Mouse (Mus musculus): ENCODE data around the gene Retreg2. TPM values are rescaled to one million over a fixed set of nuclear protein-coding genes. Genes with fewer than 3 reads are reported as not detected.

The Retreg2 gene
- 25.1 TPM for polyA plus RNA-seq (2014; fragmentation: Illumina TruSeq; extraction: RNeasy Lipid Tissue Mini Kit (QIAGEN cat#74804); ENCODE audit: low read depth, low replicate concordance)

GRCm38 (mm10) chr1:75142301-75143261 lies at the start of gene Retreg2, which contains the start of gene Cnppd1:
Gene Retreg2 (plus strand): TSS chr1:75142778.
Gene Cnppd1 (minus strand): TSS chr1:75142711.

GRCm38 (mm10) chr1:75124346-75125321 lies 17.9 kb upstream of the Retreg2 start, which contains the start of gene Nhej1:
Gene Nhej1 (minus strand): TSS chr1:75125200.

GRCm38 (mm10) chr1:75133421-75134207 lies 9.0 kb upstream of the Retreg2 start, which contains the start of gene Slc23a3:
Gene Slc23a3 (minus strand): TSS chr1:75133890.

GRCm38 (mm10) chr1:75168472-75169464 lies 26.2 kb downstream of the Retreg2 start, which contains the start of gene Zfand2b:
Gene Zfand2b (plus strand): TSS chr1:75168646.

GRCm38 (mm10) chr1:75180105-75180590 lies 37.6 kb downstream of the Retreg2 start, which contains the start of gene Abcb6:
Gene Abcb6 (minus strand): TSS chr1:75180392.

GRCm38 (mm10) chr1:75191622-75192402 lies 49.2 kb downstream of the Retreg2 start, which contains the start of the genes Ankzf1 and Atg9a:
Gene Ankzf1 (plus strand): TSS chr1:75192151.
Gene Atg9a (minus strand): TSS chr1:75192196.

Other genes starting within 250 kb of the Retreg2 start
- not detected for gene Cryba2, start 249.6 kb upstream of the Retreg2 start, polyA plus RNA-seq (2014; fragmentation: Illumina TruSeq; extraction: RNeasy Lipid Tissue Mini Kit (QIAGEN cat#74804); ENCODE audit: low read depth, low replicate concordance)
- not detected for gene Cfap65, start 207.2 kb upstream of the Retreg2 start, polyA plus RNA-seq (2014; fragmentation: Illumina TruSeq; extraction: RNeasy Lipid Tissue Mini Kit (QIAGEN cat#74804); ENCODE audit: low read depth, low replicate concordance)
- gene Ihh, start 191.1 kb upstream of the Retreg2 start, polyA plus RNA-seq (2014; fragmentation: Illumina TruSeq; extraction: RNeasy Lipid Tissue Mini Kit (QIAGEN cat#74804); ENCODE audit: low read depth, low replicate concordance) = not detected
- gene Nhej1, start 17.6 kb upstream of the Retreg2 start, polyA plus RNA-seq (2014; fragmentation: Illumina TruSeq; extraction: RNeasy Lipid Tissue Mini Kit (QIAGEN cat#74804); ENCODE audit: low read depth, low replicate concordance) = 1.1 TPM
- not detected for gene Slc23a3, start 8.9 kb upstream of the Retreg2 start, polyA plus RNA-seq (2014; fragmentation: Illumina TruSeq; extraction: RNeasy Lipid Tissue Mini Kit (QIAGEN cat#74804); ENCODE audit: low read depth, low replicate concordance)
- 11.3 TPM for gene Cnppd1, start 67 bp upstream of the Retreg2 start, polyA plus RNA-seq (2014; fragmentation: Illumina TruSeq; extraction: RNeasy Lipid Tissue Mini Kit (QIAGEN cat#74804); ENCODE audit: low read depth, low replicate concordance)
- gene Zfand2b, start 25.9 kb downstream of the Retreg2 start, polyA plus RNA-seq (2014; fragmentation: Illumina TruSeq; extraction: RNeasy Lipid Tissue Mini Kit (QIAGEN cat#74804); ENCODE audit: low read depth, low replicate concordance) = 2.3 TPM
- 15.8 TPM for gene Abcb6, start 37.6 kb downstream of the Retreg2 start, polyA plus RNA-seq (2014; fragmentation: Illumina TruSeq; extraction: RNeasy Lipid Tissue Mini Kit (QIAGEN cat#74804); ENCODE audit: low read depth, low replicate concordance)
- 8.8 TPM for gene Ankzf1, start 49.4 kb downstream of the Retreg2 start, polyA plus RNA-seq (2014; fragmentation: Illumina TruSeq; extraction: RNeasy Lipid Tissue Mini Kit (QIAGEN cat#74804); ENCODE audit: low read depth, low replicate concordance)
- gene Atg9a, start 49.4 kb downstream of the Retreg2 start, polyA plus RNA-seq (2014; fragmentation: Illumina TruSeq; extraction: RNeasy Lipid Tissue Mini Kit (QIAGEN cat#74804); ENCODE audit: low read depth, low replicate concordance) = 8.5 TPM
- gene Glb1l, start 68.0 kb downstream of the Retreg2 start, polyA plus RNA-seq (2014; fragmentation: Illumina TruSeq; extraction: RNeasy Lipid Tissue Mini Kit (QIAGEN cat#74804); ENCODE audit: low read depth, low replicate concordance) = 5.0 TPM
- 24.6 TPM for gene Stk16, start 68.1 kb downstream of the Retreg2 start, polyA plus RNA-seq (2014; fragmentation: Illumina TruSeq; extraction: RNeasy Lipid Tissue Mini Kit (QIAGEN cat#74804); ENCODE audit: low read depth, low replicate concordance)
- 32.3 TPM for gene Tuba4a, start 77.1 kb downstream of the Retreg2 start, polyA plus RNA-seq (2014; fragmentation: Illumina TruSeq; extraction: RNeasy Lipid Tissue Mini Kit (QIAGEN cat#74804); ENCODE audit: low read depth, low replicate concordance)
- gene A630095N17Rik, start 89.3 kb downstream of the Retreg2 start, polyA plus RNA-seq (2014; fragmentation: Illumina TruSeq; extraction: RNeasy Lipid Tissue Mini Kit (QIAGEN cat#74804); ENCODE audit: low read depth, low replicate concordance) = not detected
- gene Dnajb2, start 93.6 kb downstream of the Retreg2 start, polyA plus RNA-seq (2014; fragmentation: Illumina TruSeq; extraction: RNeasy Lipid Tissue Mini Kit (QIAGEN cat#74804); ENCODE audit: low read depth, low replicate concordance) = 15.1 TPM
- gene Ptprn, start 121.7 kb downstream of the Retreg2 start, polyA plus RNA-seq (2014; fragmentation: Illumina TruSeq; extraction: RNeasy Lipid Tissue Mini Kit (QIAGEN cat#74804); ENCODE audit: low read depth, low replicate concordance) = not detected
- gene Resp18, start 135.6 kb downstream of the Retreg2 start, polyA plus RNA-seq (2014; fragmentation: Illumina TruSeq; extraction: RNeasy Lipid Tissue Mini Kit (QIAGEN cat#74804); ENCODE audit: low read depth, low replicate concordance) = not detected
- gene Dnpep, start 175.2 kb downstream of the Retreg2 start, polyA plus RNA-seq (2014; fragmentation: Illumina TruSeq; extraction: RNeasy Lipid Tissue Mini Kit (QIAGEN cat#74804); ENCODE audit: low read depth, low replicate concordance) = 4.9 TPM
- 0.26 TPM for gene Des, start 217.6 kb downstream of the Retreg2 start, polyA plus RNA-seq (2014; fragmentation: Illumina TruSeq; extraction: RNeasy Lipid Tissue Mini Kit (QIAGEN cat#74804); ENCODE audit: low read depth, low replicate concordance)
- not detected for gene Speg, start 232.5 kb downstream of the Retreg2 start, polyA plus RNA-seq (2014; fragmentation: Illumina TruSeq; extraction: RNeasy Lipid Tissue Mini Kit (QIAGEN cat#74804); ENCODE audit: low read depth, low replicate concordance)